In the genomic region with DNA sequence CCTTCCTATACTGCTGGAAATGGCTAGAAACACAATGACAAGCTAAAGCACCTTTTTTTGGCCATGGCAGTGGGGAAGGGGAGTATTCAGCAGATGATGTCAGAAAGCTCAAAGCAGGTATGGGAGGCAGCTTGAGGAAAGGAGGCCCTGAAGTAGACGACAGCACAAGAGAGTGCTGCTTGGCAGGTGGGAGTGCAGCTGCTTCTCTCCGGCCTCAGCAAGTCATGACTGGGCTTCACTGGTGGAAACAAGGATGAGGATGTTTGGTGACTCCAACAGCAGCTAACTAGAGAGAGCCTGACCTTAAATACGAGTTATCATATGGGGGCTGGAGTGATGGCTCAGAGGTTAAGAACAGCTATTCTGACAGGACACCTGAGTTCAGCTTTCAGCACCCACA, we compare ENCODE assay signal across 26 mouse cellular contexts. TPM values are rescaled to one million over a fixed set of nuclear protein-coding genes. Genes with fewer than 3 reads are reported as not detected.
DNase-seq lines count a peak whose midpoint lies in the region; TF ChIP-seq lines count a peak whose summit lies in the region.
"Had no signal": no experiment of that assay in that cellular context is flagged by ENCODE, and none has a peak within 500 bp of the region (broad histone marks: within the 10 kb centered on the region; RNA-seq: fewer than 3 reads in every experiment).

No protein-coding gene starts in this region.

- peaks cover 99% of the 10 kb centered on the region for H3K79me2 ChIP-seq in myocyte (ENCODE audit: control insufficient read depth, insufficient read depth)

- TF ChIP-seq POLR2A in kidney, adult 2 months (IDR thresholded peaks at IDR 0.05; ENCODE audit: low read depth, low read length) = no peak
- no peak for TF ChIP-seq POLR2A in myocyte (IDR thresholded peaks at IDR 0.05; ENCODE audit: insufficient read length, low read depth)

- H3K4me3 ChIP-seq in kidney, adult 2 months (ENCODE audit: insufficient read depth, low read depth, low read length) = no peak overlapping the region
- H3K4me3 ChIP-seq in myocyte = no peak overlapping the region
- H3K4me3 ChIP-seq: embryonic facial prominence, embryonic 10.5 days; embryonic facial prominence, embryonic 13.5 days; erythroblast, embryonic 14.5 days; forebrain, embryonic 12.5 days; forebrain, embryonic 15.5 days; heart, embryonic 13.5 days; hindbrain, embryonic 12.5 days; hindbrain, embryonic 15.5 days had no signal

- no peaks in the 10 kb centered on the region for H3K36me3 ChIP-seq in kidney, adult 2 months (ENCODE audit: control insufficient read depth, insufficient read depth, low read length)
- peaks cover 4% of the 10 kb centered on the region for H3K36me3 ChIP-seq in myocyte (ENCODE audit: control insufficient read depth, insufficient read depth)
- H3K36me3 ChIP-seq: forebrain, embryonic 15.5 days; hindbrain, embryonic 15.5 days had no signal

- H3K4me2 ChIP-seq in myocyte (ENCODE audit: low read depth) = no peak overlapping the region
- H3K4me2 ChIP-seq: embryonic facial prominence, embryonic 13.5 days; forebrain, embryonic 12.5 days; forebrain, embryonic 15.5 days; heart, embryonic 13.5 days; hindbrain, embryonic 12.5 days; hindbrain, embryonic 15.5 days had no signal

- WGBS in kidney, adult 2 months = 39% methylated on average over 3 of the region's 3 CpGs

- DNase-seq in heart, adult 11 months = peak; percentile 65
- DNase-seq in heart, adult 18-20 months = no peak
- DNase-seq in kidney, adult 2 months = peak; percentile 25
- no peak for DNase-seq in kidney, postnatal 10 days
- DNase-seq in A20 (ENCODE audit: low read depth, low spot score) = peak; percentile 41
- no peak for DNase-seq in spleen, postnatal 36 days (ENCODE audit: low spot score in 2 of 2)
- DNase-seq: adrenal gland, adult 8-10 months; adrenal gland, postnatal 25 days; B cell, adult 2 months; cerebellum, adult 11-12 months; cerebellum, adult 8-10 months; cerebellum, postnatal 10 days; cerebellum, postnatal 36 days; embryo, embryonic 11 days; gastrocnemius, postnatal 10 days; gastrocnemius, postnatal 36 days had no signal

- TF ChIP-seq CTCF in kidney, adult 2 months (conservative IDR thresholded peaks at IDR 0.05; ENCODE audit: insufficient read depth, insufficient read length, low read depth, low read length) = no peak

- H3K27me3 ChIP-seq in kidney, adult 2 months (replicated peaks; ENCODE audit: control insufficient read depth, insufficient read depth, low read length) = no peaks in the 10 kb centered on the region
- no peaks in the 10 kb centered on the region for H3K27me3 ChIP-seq in myocyte (ENCODE audit: control insufficient read depth, insufficient read depth, insufficient read length)
- H3K27me3 ChIP-seq: CH12.LX; embryonic facial prominence, embryonic 13.5 days; forebrain, embryonic 12.5 days; forebrain, embryonic 15.5 days; heart, embryonic 13.5 days; hindbrain, embryonic 12.5 days; hindbrain, embryonic 15.5 days had no signal

- H3K4me1 ChIP-seq in kidney, adult 2 months (ENCODE audit: control insufficient read depth, insufficient read depth, low read length) = peaks cover 42% of the 10 kb centered on the region
- H3K4me1 ChIP-seq: forebrain, embryonic 15.5 days had no signal

- no peak overlapping the region for H3ac ChIP-seq in myocyte (ENCODE audit: control insufficient read depth, insufficient read length)

- H3K27ac ChIP-seq in kidney, adult 2 months (ENCODE audit: insufficient read depth, low read depth, low read length) = peak overlapping the region; percentile 27; the same call in 1 of the 2 replicates
- H3K27ac ChIP-seq: embryonic facial prominence, embryonic 10.5 days; embryonic facial prominence, embryonic 13.5 days; forebrain, embryonic 12.5 days; forebrain, embryonic 15.5 days; heart, embryonic 13.5 days; hindbrain, embryonic 12.5 days; hindbrain, embryonic 15.5 days had no signal

TF ChIP-seq in myocyte, 11 proteins besides CTCF, POLR2A, EP300 and RAD21:
- TF ChIP-seq USF1 (IDR thresholded peaks at IDR 0.05; ENCODE audit: low read depth) (no peak), E2F4 (IDR thresholded peaks at IDR 0.05; ENCODE audit: insufficient read depth) (no peak), MYOG (IDR thresholded peaks at IDR 0.05; ENCODE audit: control insufficient read depth in 1 of 3, insufficient read depth in 1 of 3, insufficient read length in 2 of 3, low read depth in 2 of 3) (peak in 1 of 3 experiments; percentile 68), TCF3 (IDR thresholded peaks at IDR 0.05; ENCODE audit: insufficient read length, low read depth) (no peak), MYOD1 (IDR thresholded peaks at IDR 0.05; ENCODE audit: control insufficient read depth in 1 of 3, insufficient read length in 2 of 3, low read depth in 2 of 3) (peak in 2 of 3 experiments; percentile 48 to 72)

RNA-seq across cellular contexts. Expression of a gene that starts 12.3 kb away (rescaled TPM):
- 10 to 100 TPM; 86.4 to 97.0 TPM for total RNA-seq in heart, adult 18-20 months (2021)
- 109 and 123 TPM in 2 replicates for polyA plus RNA-seq in kidney, adult 2 months (2012; rRNA removed)
- polyA plus RNA-seq in myocyte (2012; fragmentation: generic; extraction: Trizol) = 114 TPM

RNA-seq across cellular contexts. Expression of a gene that starts 30.7 kb away (rescaled TPM):
- 1 to 10 TPM; 2.8 to 3.6 TPM for total RNA-seq in heart, adult 18-20 months (2021)
- 4.3 and 5.4 TPM in 2 replicates for polyA plus RNA-seq in kidney, adult 2 months (2012; rRNA removed)
- 1.6 TPM for polyA plus RNA-seq in myocyte (2012; fragmentation: generic; extraction: Trizol)

Comparison
In these comparisons a context has a peak if more than half of its experiments do, and no peak if none do; other contexts are left out.
1. DNase-seq: peak in heart, adult 11 months (single experiment), kidney, adult 2 months (single experiment) and A20 (single experiment); none in heart, adult 18-20 months (0 of 2), kidney, postnatal 10 days (single experiment) and spleen, postnatal 36 days (0 of 2).